Mouse (Mus musculus) neural tube, embryonic 14.5 days (tissue): Measurements from ENCODE around the gene Rcsd1. TPM values are rescaled to one million over a fixed set of nuclear protein-coding genes. Genes with fewer than 3 reads are reported as not detected.

ENCODE experiments used
- ATAC-seq: fragments of 200-750 bp; cut with Nextera tagmentation; 2 replicates; pipeline ENCODE4 v1.8.0; 2017; ENCODE audit warnings: low read depth, mild to moderate bottlenecking, moderate TSS enrichment, moderate library complexity
- H3K27ac ChIP-seq: fragments of 300-500 bp; sonication (generic); 2 replicates; pipeline ENCODE4 v1.5.1; 2014; ENCODE audit warnings: low read depth, mild to moderate bottlenecking, control low read depth, low read length, moderate library complexity, mixed read lengths
- H3K27me3 ChIP-seq: fragments of 300-500 bp; sonication (generic); 2 replicates; pipeline ENCODE4 v1.6.1; 2014; ENCODE audit warnings: low read length; ENCODE audit not compliant: control insufficient read depth, insufficient read depth
- H3K36me3 ChIP-seq: fragments of 300-500 bp; sonication (generic); 2 replicates; pipeline ENCODE4 v1.6.1; 2014; ENCODE audit warnings: low read length, mixed read lengths; ENCODE audit not compliant: control insufficient read depth, insufficient read depth
- H3K4me1 ChIP-seq: fragments of 300-500 bp; sonication (generic); 2 replicates; pipeline ENCODE4 v1.6.1; 2014; ENCODE audit warnings: low read length; ENCODE audit not compliant: control insufficient read depth, insufficient read depth
- H3K4me2 ChIP-seq: fragments of 300-500 bp; sonication (generic); 2 replicates; pipeline ENCODE4 v1.6.1; 2014; ENCODE audit warnings: mild to moderate bottlenecking, low read depth, low read length, control low read depth
- H3K4me3 ChIP-seq: fragments of 300-500 bp; sonication (generic); 2 replicates; pipeline ENCODE4 v1.5.1; 2014; ENCODE audit warnings: low read depth, low read length, control low read depth, mixed read lengths
- H3K9ac ChIP-seq: fragments of 300-500 bp; sonication (generic); replicated peaks from 2 replicates; pipeline ENCODE4 v1.6.1; 2014; ENCODE audit warnings: low read depth, mild to moderate bottlenecking, control low read depth, low read length, mixed read lengths
- H3K9me3 ChIP-seq: fragments of 300-500 bp; sonication (generic); 2 replicates; pipeline ENCODE4 v1.6.1; 2016; ENCODE audit warnings: low read length; ENCODE audit not compliant: control insufficient read depth
- WGBS: fragments of 180-500 bp; shearing (Covaris S2); extraction: QIAGEN DNeasy Blood & Tissue Kit; methylation state at CpG from one replicate; pipeline ENCODE4 v1.1.7; 2014; 5-methylcytosine and 5-hydroxymethylcytosine counted together
- polyA plus RNA-seq: library from polyadenylated mRNA; unstranded; fragments of >200 nt; fragmentation: Nextera tagmentation; extraction: Ambion mirVana; gene quantifications from 2 replicates; pipeline ENCODE4 v1.2.1, GENCODE M21; 2014

The Rcsd1 gene
- polyA plus RNA-seq, 1 experiment from 2014 or later = 2.1 TPM

- no peaks in the 10 kb centered on the region for H3K9me3 ChIP-seq
- no peak overlapping the region for H3K27ac ChIP-seq
- H3K4me3 ChIP-seq = no peak overlapping the region
- H3K4me2 ChIP-seq = no peak overlapping the region
- no peaks in the 10 kb centered on the region for H3K36me3 ChIP-seq
- no peak overlapping the region for H3K9ac ChIP-seq
- ATAC-seq = no peak
- no peaks in the 10 kb centered on the region for H3K27me3 ChIP-seq
- H3K4me1 ChIP-seq = peaks cover 10% of the 10 kb centered on the region; the same call in 1 of the 2 replicates
- 87% methylated on average over 8 of the region's 8 CpGs for WGBS
Measured at GRCm38 (mm10) chr1:165636289-165636688, 73.3 kb downstream of the Rcsd1 start.

GRCm38 (mm10) chr1:165635055-165635897 is 74.3 kb downstream of the Rcsd1 start:
- Histone ChIP-seq H3K27me3 (no peaks in the 10 kb centered on the region), H3K4me1 (peaks cover 12% of the 10 kb centered on the region; the same call in 1 of the 2 replicates), H3K9ac (peak overlapping the region; percentile 50; the same call in 1 of the 2 replicates), H3K4me3 (peak overlapping the region; percentile 92), H3K27ac (peak overlapping the region; percentile 60; the same call in 1 of the 2 replicates), H3K36me3 (no peaks in the 10 kb centered on the region), H3K4me2 (peak overlapping the region; percentile 80), H3K9me3 (no peaks in the 10 kb centered on the region)
- ATAC-seq = no peak
- WGBS = 29% methylated on average over 17 of the region's 17 CpGs

GRCm38 (mm10) chr1:165634151-165634884 is 75.2 kb downstream of the Rcsd1 start, which contains the start of gene Mpzl1:
TSS of gene Mpzl1 (minus strand) at chr1:165634538.
- Histone ChIP-seq H3K9me3 (no peaks in the 10 kb centered on the region), H3K36me3 (no peaks in the 10 kb centered on the region), H3K4me3 (peak within 1 kb of the TSS; percentile 92), H3K4me2 (peak within 1 kb of the TSS; percentile 80), H3K27ac (peak within 1 kb of the TSS; percentile 93), H3K4me1 (peaks cover 14% of the 10 kb centered on the region; the same call in 1 of the 2 replicates), H3K9ac (peak within 1 kb of the TSS; percentile 87), H3K27me3 (no peaks in the 10 kb centered on the region)
- ATAC-seq = peak; percentile 99
- WGBS = under 1% methylated on average over 55 of the region's 73 CpGs

GRCm38 (mm10) chr1:165633345-165633744 is 76.2 kb downstream of the Rcsd1 start:
- H3K27me3 ChIP-seq = no peaks in the 10 kb centered on the region
- H3K36me3 ChIP-seq = no peaks in the 10 kb centered on the region
- no peak for ATAC-seq
- H3K4me1 ChIP-seq = peaks cover 14% of the 10 kb centered on the region; the same call in 1 of the 2 replicates
- peak overlapping the region; percentile 87 for H3K9ac ChIP-seq
- peak overlapping the region; percentile 39; the same call in 1 of the 2 replicates for H3K27ac ChIP-seq
- WGBS = 2% methylated on average over 12 of the region's 12 CpGs
- H3K9me3 ChIP-seq = no peaks in the 10 kb centered on the region
- H3K4me2 ChIP-seq = peak overlapping the region; percentile 80
- peak overlapping the region; percentile 92 for H3K4me3 ChIP-seq

- H3K36me3 ChIP-seq = no peaks in the 10 kb centered on the region
- WGBS = 75% methylated on average over 8 of the region's 8 CpGs
- H3K4me2 ChIP-seq = no peak overlapping the region
- no peak for ATAC-seq
- no peaks in the 10 kb centered on the region for H3K9me3 ChIP-seq
- no peak overlapping the region for H3K9ac ChIP-seq
- no peak overlapping the region for H3K4me3 ChIP-seq
- H3K4me1 ChIP-seq = peaks cover 14% of the 10 kb centered on the region; the same call in 1 of the 2 replicates
- H3K27me3 ChIP-seq = no peaks in the 10 kb centered on the region
- no peak overlapping the region for H3K27ac ChIP-seq
Measured at GRCm38 (mm10) chr1:165631136-165631535, 78.4 kb downstream of the Rcsd1 start.

GRCm38 (mm10) chr1:165629975-165630374 is 79.6 kb downstream of the Rcsd1 start:
- Histone ChIP-seq H3K4me2 (no peak overlapping the region), H3K4me1 (peaks cover 14% of the 10 kb centered on the region; the same call in 1 of the 2 replicates), H3K36me3 (no peaks in the 10 kb centered on the region), H3K27ac (no peak overlapping the region), H3K27me3 (no peaks in the 10 kb centered on the region), H3K9ac (no peak overlapping the region), H3K4me3 (no peak overlapping the region), H3K9me3 (no peaks in the 10 kb centered on the region)
- 38% methylated on average over 8 of the region's 8 CpGs for WGBS
- no peak for ATAC-seq

GRCm38 (mm10) chr1:165628603-165629002 is 81.0 kb downstream of the Rcsd1 start:
- no peak overlapping the region for H3K4me3 ChIP-seq
- no peak for ATAC-seq
- H3K36me3 ChIP-seq = no peaks in the 10 kb centered on the region
- no peak overlapping the region for H3K9ac ChIP-seq
- no peaks in the 10 kb centered on the region for H3K27me3 ChIP-seq
- 91% methylated on average over 1 of the region's 1 CpGs for WGBS
- H3K4me2 ChIP-seq = no peak overlapping the region
- no peak overlapping the region for H3K27ac ChIP-seq
- no peaks in the 10 kb centered on the region for H3K9me3 ChIP-seq
- peaks cover 11% of the 10 kb centered on the region; the same call in 1 of the 2 replicates for H3K4me1 ChIP-seq

GRCm38 (mm10) chr1:165625896-165626295 is 83.7 kb downstream of the Rcsd1 start:
- Histone ChIP-seq H3K4me3 (no peak overlapping the region), H3K4me2 (no peak overlapping the region), H3K9ac (no peak overlapping the region), H3K9me3 (no peaks in the 10 kb centered on the region), H3K27me3 (no peaks in the 10 kb centered on the region), H3K4me1 (peaks cover 4% of the 10 kb centered on the region; the same call in 1 of the 2 replicates), H3K27ac (no peak overlapping the region), H3K36me3 (no peaks in the 10 kb centered on the region)
- ATAC-seq = no peak
- 75% methylated on average over 5 of the region's 5 CpGs for WGBS
